Mouse (Mus musculus) ES-Bruce4 (cell line): Measurements from ENCODE around the gene Bloc1s5. TPM values are rescaled to one million over a fixed set of nuclear protein-coding genes. Genes with fewer than 3 reads are reported as not detected.

Experiments
- H3K27ac ChIP-seq: 2 replicates; pipeline ENCODE4 v1.5.1; 2012; ENCODE audit warnings: low read length, inconsistent platforms; ENCODE audit not compliant: insufficient read depth
- H3K27me3 ChIP-seq: 2 replicates; pipeline ENCODE4 v1.6.1; 2012; ENCODE audit warnings: mild to moderate bottlenecking, low read length, inconsistent platforms; ENCODE audit not compliant: control insufficient read depth, poor library complexity, insufficient read depth, severe bottlenecking
- H3K36me3 ChIP-seq: 2 replicates; pipeline ENCODE4 v1.6.1; 2012; ENCODE audit warnings: inconsistent platforms, mild to moderate bottlenecking, low read length, moderate library complexity; ENCODE audit not compliant: control insufficient read depth, poor library complexity, insufficient read depth, severe bottlenecking
- H3K4me1 ChIP-seq: one replicate; pipeline ENCODE4 v1.8.1; 2011; ENCODE audit warnings: low read length; ENCODE audit not compliant: control insufficient read depth, insufficient read depth
- H3K4me3 ChIP-seq: 2 replicates; pipeline ENCODE4 v1.5.1; 2011; ENCODE audit warnings: low read depth, mild to moderate bottlenecking, low read length
- H3K9ac ChIP-seq: 2 replicates; pipeline ENCODE4 v1.6.1; 2012; ENCODE audit warnings: low read depth, mild to moderate bottlenecking, inconsistent platforms; ENCODE audit not compliant: poor library complexity, severe bottlenecking
- H3K9me3 ChIP-seq: replicated peaks from 2 replicates; pipeline ENCODE4 v1.6.1; 2012; ENCODE audit warnings: mild to moderate bottlenecking, low read length, inconsistent platforms; ENCODE audit not compliant: control insufficient read depth, poor library complexity, insufficient read depth, severe bottlenecking
- CTCF ChIP-seq: IDR thresholded peaks from one replicate; pipeline ENCODE4 v1.8.1; 2011; ENCODE audit warnings: low read depth, low read length
- EP300 ChIP-seq: IDR thresholded peaks from 2 replicates; pipeline ENCODE4 v1.6.1; 2011; ENCODE audit warnings: low read depth, low read length; ENCODE audit not compliant: insufficient read depth
- POLR2A ChIP-seq: IDR thresholded peaks from one replicate; pipeline ENCODE4 v1.8.1; 2011; ENCODE audit warnings: low read length; ENCODE audit not compliant: insufficient read depth
- polyA plus RNA-seq: library from polyadenylated mRNA; stranded (reverse); fragments of >200 nt; gene quantifications from 2 replicates; pipeline ENCODE4 v1.2.4, GENCODE M21; 2011; ENCODE audit warnings: low read depth; ENCODE audit not compliant: missing spikeins, insufficient read depth, insufficient read length

Gene Bloc1s5
- polyA plus RNA-seq, 1 experiment = 5.1 TPM

DNA sequence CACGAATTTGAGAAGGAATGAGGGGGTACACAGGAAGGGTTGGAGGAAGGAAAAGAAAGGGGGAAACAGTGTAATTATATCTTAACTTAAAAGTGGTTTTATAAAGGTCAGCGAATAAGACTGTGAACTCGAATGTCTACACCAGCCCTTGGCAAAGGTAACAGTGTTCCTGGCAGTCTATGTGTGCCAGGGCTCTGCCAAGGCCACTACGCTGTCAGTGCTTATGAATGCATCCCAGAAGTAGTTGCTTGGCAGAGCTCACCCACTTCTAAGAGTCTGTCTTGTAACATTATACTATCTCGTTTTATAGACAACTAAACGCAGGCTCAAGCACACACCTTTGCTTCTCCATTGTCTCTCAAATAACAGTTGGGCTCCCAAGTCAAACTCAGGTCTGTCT lies 29.6 kb downstream of the Bloc1s5 start:
- Histone ChIP-seq H3K36me3 (no peaks in the 10 kb centered on the region), H3K27me3 (no peaks in the 10 kb centered on the region), H3K27ac (no peak overlapping the region), H3K9ac (no peak overlapping the region), H3K4me1 (no peaks in the 10 kb centered on the region), H3K9me3 (no peaks in the 10 kb centered on the region), H3K4me3 (no peak overlapping the region)
- TF ChIP-seq EP300 (no peak), POLR2A (no peak), CTCF (no peak)

GRCm38 (mm10) chr13:38602966-38603365 lies 31.9 kb downstream of the Bloc1s5 start:
- no peaks in the 10 kb centered on the region for H3K27me3 ChIP-seq
- no peaks in the 10 kb centered on the region for H3K36me3 ChIP-seq
- no peak for TF ChIP-seq CTCF
- TF ChIP-seq EP300 = no peak
- TF ChIP-seq POLR2A = no peak
- no peaks in the 10 kb centered on the region for H3K4me1 ChIP-seq
- no peaks in the 10 kb centered on the region for H3K9me3 ChIP-seq
- H3K9ac ChIP-seq = no peak overlapping the region
- no peak overlapping the region for H3K27ac ChIP-seq
- H3K4me3 ChIP-seq = no peak overlapping the region

GRCm38 (mm10) chr13:38602243-38602832 lies 32.6 kb downstream of the Bloc1s5 start:
- no peak for TF ChIP-seq POLR2A
- H3K27me3 ChIP-seq = no peaks in the 10 kb centered on the region
- no peak overlapping the region for H3K27ac ChIP-seq
- H3K9me3 ChIP-seq = no peaks in the 10 kb centered on the region
- no peaks in the 10 kb centered on the region for H3K36me3 ChIP-seq
- H3K4me3 ChIP-seq = no peak overlapping the region
- no peaks in the 10 kb centered on the region for H3K4me1 ChIP-seq
- no peak overlapping the region for H3K9ac ChIP-seq

GRCm38 (mm10) chr13:38600811-38601210 lies 34.1 kb downstream of the Bloc1s5 start:
- H3K27me3 ChIP-seq = no peaks in the 10 kb centered on the region
- no peaks in the 10 kb centered on the region for H3K9me3 ChIP-seq
- H3K9ac ChIP-seq = no peak overlapping the region
- no peak overlapping the region for H3K27ac ChIP-seq
- H3K4me1 ChIP-seq = no peaks in the 10 kb centered on the region
- no peaks in the 10 kb centered on the region for H3K36me3 ChIP-seq
- no peak for TF ChIP-seq EP300
- TF ChIP-seq CTCF = no peak
- TF ChIP-seq POLR2A = no peak
- no peak overlapping the region for H3K4me3 ChIP-seq

- no peak overlapping the region for H3K9ac ChIP-seq
- H3K4me3 ChIP-seq = no peak overlapping the region
- no peaks in the 10 kb centered on the region for H3K27me3 ChIP-seq
- TF ChIP-seq POLR2A = no peak
- TF ChIP-seq CTCF = no peak
- TF ChIP-seq EP300 = no peak
- H3K27ac ChIP-seq = no peak overlapping the region
- no peaks in the 10 kb centered on the region for H3K4me1 ChIP-seq
- H3K36me3 ChIP-seq = no peaks in the 10 kb centered on the region
- H3K9me3 ChIP-seq = no peaks in the 10 kb centered on the region
Observed at GRCm38 (mm10) chr13:38597076-38597475, 37.8 kb downstream of the Bloc1s5 start.

DNA sequence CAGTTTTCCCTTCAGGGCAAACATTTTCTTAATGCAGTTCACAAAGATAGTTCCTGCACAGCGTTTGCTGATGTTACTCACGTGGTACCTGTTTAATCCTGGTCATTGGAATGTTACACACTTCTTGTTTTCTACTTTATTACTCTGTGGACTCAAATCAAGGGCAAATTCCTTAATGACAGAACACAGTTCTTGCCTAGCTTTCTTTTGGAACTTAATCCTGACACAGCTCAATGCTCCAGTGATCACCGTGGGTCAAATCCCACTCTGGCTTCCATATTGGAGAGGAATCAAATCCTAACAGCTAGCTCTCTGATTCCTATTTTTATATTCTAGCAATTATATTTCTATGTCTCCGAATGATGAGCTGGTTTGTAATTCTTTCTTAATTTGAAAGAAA lies 38.4 kb downstream of the Bloc1s5 start:
- Histone ChIP-seq H3K4me3 (no peak overlapping the region), H3K9me3 (no peaks in the 10 kb centered on the region), H3K27me3 (no peaks in the 10 kb centered on the region)

More for the DNA sequence above, 38.4 kb downstream of the Bloc1s5 start:
- TF ChIP-seq CTCF (no peak), EP300 (no peak), POLR2A (no peak)
- Histone ChIP-seq H3K36me3 (no peaks in the 10 kb centered on the region), H3K4me1 (no peaks in the 10 kb centered on the region), H3K9ac (no peak overlapping the region), H3K27ac (no peak overlapping the region)
